Mouse (Mus musculus): ENCODE measurements around the gene BC052040.

DNA sequence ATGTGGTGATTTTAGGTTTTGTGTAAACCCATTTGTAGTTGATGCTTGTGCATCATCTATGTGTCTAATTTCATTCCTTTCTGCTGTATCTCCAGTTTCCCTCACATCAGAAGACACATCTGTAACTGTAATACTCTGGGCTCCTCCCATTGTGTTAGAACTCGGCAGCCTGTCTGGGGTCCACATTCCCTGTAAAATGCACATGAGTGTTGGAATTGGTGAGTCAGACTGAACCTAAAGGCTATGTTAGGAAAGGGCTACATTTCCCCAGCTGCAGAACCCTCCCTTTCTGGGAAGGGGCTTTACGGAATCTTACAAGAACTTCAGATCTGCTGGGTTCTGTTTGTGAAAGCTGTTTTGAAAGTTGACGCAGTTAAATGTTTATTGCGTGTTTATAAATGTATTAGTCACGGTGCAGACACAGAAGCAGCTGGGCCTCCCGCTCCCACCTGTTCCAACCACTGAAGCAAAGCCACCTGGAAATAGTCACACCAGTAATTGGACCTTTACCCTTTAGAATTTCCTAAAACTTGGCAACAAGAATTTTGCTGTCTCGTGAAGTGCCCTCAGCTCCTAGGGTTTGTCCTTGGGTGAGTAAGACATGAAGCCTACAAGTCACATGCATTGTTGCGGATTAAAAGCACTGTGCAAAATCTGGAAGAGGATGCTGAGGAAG, 151.6 kb downstream of the BC052040 start:
- TF ChIP-seq CTCF (IDR thresholded peaks at IDR 0.05; ENCODE audit: low read depth, low read length), result no peak
- no peak for TF ChIP-seq POLR2A (IDR thresholded peaks at IDR 0.05; ENCODE audit: insufficient read depth, low read length)
- TF ChIP-seq EP300 (IDR thresholded peaks at IDR 0.05; ENCODE audit: insufficient read depth, low read depth, low read length), result no peak

Data from ES-Bruce4 (cell line).